Mouse (Mus musculus) olfactory bulb, adult 2 months (tissue): ENCODE measurements at regions not wholly inside any gene's neighbourhood (a gene's known extent, or its start where the extent isn't known, plus 50 kb on each side); places are given as distances from the start of the nearest gene placed in this dataset.

Source experiments
- CTCF ChIP-seq: fragments of 200-500 bp; IDR thresholded peaks from 2 replicates; pipeline ENCODE4 v1.5.1; 2012; ENCODE audit warnings: low read depth, mild to moderate bottlenecking, low read length, moderate library complexity; ENCODE audit not compliant: insufficient read depth
- POLR2A ChIP-seq: fragments of 200-500 bp; IDR thresholded peaks from 2 replicates; pipeline ENCODE4 v1.6.1; 2012; ENCODE audit warnings: mild to moderate bottlenecking, low read depth, low read length, moderate library complexity; ENCODE audit not compliant: insufficient read depth

- TF ChIP-seq CTCF = no peak
- no peak for TF ChIP-seq POLR2A
Observed at GRCm38 (mm10) chr4:24245124-24245523, 251.1 kb upstream of the Mms22l start.
